Mouse (Mus musculus): ENCODE measurements around the gene Rbms1. TPM values are rescaled to one million over a fixed set of nuclear protein-coding genes. Genes with fewer than 3 reads are reported as not detected.

Rbms1 gene
- polyA plus RNA-seq, 1 experiment from 2014 or later = 50.9 TPM

- WGBS = 89% methylated on average over 8 of the region's 8 CpGs
- Histone ChIP-seq H3K27me3 (replicated peaks) (no peaks in the 10 kb centered on the region), H3K4me1 (no peaks in the 10 kb centered on the region), H3K27ac (no peak overlapping the region), H3K36me3 (replicated peaks) (no peaks in the 10 kb centered on the region), H3K4me2 (no peak overlapping the region), H3K9me3 (no peaks in the 10 kb centered on the region), H3K9ac (no peak overlapping the region), H3K4me3 (no peak overlapping the region)
- ATAC-seq (replicated peaks) = no peak
These were observed 257.6 kb downstream of the Rbms1 start for GRCm38 (mm10) chr2:60705426-60705825.

- Histone ChIP-seq H3K27me3 (replicated peaks) (no peaks in the 10 kb centered on the region), H3K9me3 (no peaks in the 10 kb centered on the region), H3K4me3 (no peak overlapping the region), H3K9ac (no peak overlapping the region), H3K36me3 (replicated peaks) (no peaks in the 10 kb centered on the region), H3K27ac (no peak overlapping the region), H3K4me1 (no peaks in the 10 kb centered on the region), H3K4me2 (no peak overlapping the region)
- 73% methylated on average over 4 of the region's 4 CpGs for WGBS
- ATAC-seq (replicated peaks) = no peak
These were observed 259.7 kb downstream of the Rbms1 start for GRCm38 (mm10) chr2:60703315-60703714.

GRCm38 (mm10) chr2:60700956-60701355, 262.0 kb downstream of the Rbms1 start:
- H3K9ac ChIP-seq = no peak overlapping the region
- no peak overlapping the region for H3K4me2 ChIP-seq
- no peak overlapping the region for H3K27ac ChIP-seq
- H3K4me1 ChIP-seq = no peaks in the 10 kb centered on the region; the same call in 1 of the 2 replicates
- WGBS = 84% methylated on average over 4 of the region's 4 CpGs
- H3K9me3 ChIP-seq = no peaks in the 10 kb centered on the region
- H3K4me3 ChIP-seq = no peak overlapping the region
- no peak for ATAC-seq (replicated peaks)
- no peaks in the 10 kb centered on the region for H3K27me3 ChIP-seq (replicated peaks)
- no peaks in the 10 kb centered on the region for H3K36me3 ChIP-seq (replicated peaks)

Other genes with a start within 250 kb of the Rbms1 start
- gene Itgb6, start 240.5 kb downstream of the Rbms1 start, polyA plus RNA-seq (2015; fragmentation: Nextera tagmentation; extraction: Ambion mirVana) = 0.06 and 0.09 TPM in 2 replicates